Mouse (Mus musculus): Measurements from ENCODE around the gene Olfr1093. TPM values are rescaled to one million over a fixed set of nuclear protein-coding genes. Genes with fewer than 3 reads are reported as not detected.

Olfr1093 gene
- polyA plus RNA-seq (2012; rRNA removed) = not detected in 2 replicates

DNA sequence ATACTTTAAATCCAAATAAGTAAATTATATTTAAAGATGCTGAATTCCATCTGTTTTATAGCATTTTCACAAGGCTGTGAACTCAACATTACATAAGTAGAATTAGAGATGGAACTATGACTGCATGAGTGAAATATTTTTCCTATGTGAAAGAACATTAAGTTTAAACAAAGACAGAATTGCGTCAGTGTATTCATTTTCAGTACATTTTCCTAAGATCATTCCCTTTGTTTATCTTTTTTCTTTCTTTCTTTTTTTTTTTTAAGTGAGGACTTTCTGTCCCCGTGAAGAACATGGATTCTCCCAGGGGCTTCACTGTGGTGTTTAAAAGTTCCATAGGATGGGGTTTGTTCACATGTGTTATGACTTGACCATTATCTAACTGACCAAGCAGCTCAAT is at the start of gene Olfr1093:
Gene Olfr1093 (plus strand): TSS at position 301 of the 400 bp plus-strand sequence.
- 83% methylated on average over 2 of the region's 2 CpGs for WGBS
- TF ChIP-seq CTCF (IDR thresholded peaks at IDR 0.05; ENCODE audit: borderline replicate concordance, control insufficient read depth, extremely low read depth, insufficient read depth, low read length, poor library complexity) (no peak), POLR2A (IDR thresholded peaks at IDR 0.05; ENCODE audit: control insufficient read depth, extremely low read depth, insufficient read depth, low read length, poor library complexity) (no peak)
- no peak for DNase-seq
- Histone ChIP-seq H3K36me3 (ENCODE audit: control insufficient read depth, insufficient read depth, low read length) (no peaks in the 10 kb centered on the region), H3K27ac (ENCODE audit: control insufficient read depth, insufficient read depth, low read length) (no peak within 1 kb of the TSS), H3K4me3 (ENCODE audit: control insufficient read depth, insufficient read depth, low read length) (no peak within 1 kb of the TSS), H3K4me1 (replicated peaks; ENCODE audit: control insufficient read depth, insufficient read depth, low read length) (no peaks in the 10 kb centered on the region), H3K27me3 (ENCODE audit: control insufficient read depth, insufficient read depth, low read length) (no peaks in the 10 kb centered on the region)

DNA sequence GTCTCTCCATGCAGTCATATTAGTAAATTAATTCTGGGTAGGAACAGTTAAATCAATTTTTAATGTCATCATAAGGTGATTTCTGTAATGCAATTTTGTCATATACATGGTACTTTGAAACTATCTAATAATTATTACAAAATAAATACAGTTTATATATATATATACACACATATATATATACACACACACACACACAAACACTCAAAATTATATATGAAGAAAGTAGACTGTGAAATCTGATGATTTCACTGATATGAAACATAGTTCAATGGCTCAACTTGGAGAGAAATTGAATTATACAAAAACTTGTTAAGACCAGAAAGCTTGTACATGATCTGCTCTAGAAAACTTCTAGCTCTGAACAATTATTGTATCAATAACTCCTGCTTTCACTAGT is 48.7 kb upstream of the Olfr1093 start, which contains the start of gene Olfr1089:
Gene Olfr1089 (minus strand): TSS at position 101 of the 400 bp plus-strand sequence.
- no peaks in the 10 kb centered on the region for H3K36me3 ChIP-seq (ENCODE audit: control insufficient read depth, insufficient read depth, low read length)
- no peak for TF ChIP-seq CTCF (IDR thresholded peaks at IDR 0.05; ENCODE audit: borderline replicate concordance, control insufficient read depth, extremely low read depth, insufficient read depth, low read length, poor library complexity)
- H3K4me1 ChIP-seq (replicated peaks; ENCODE audit: control insufficient read depth, insufficient read depth, low read length) = no peaks in the 10 kb centered on the region
- no peak for DNase-seq
- H3K27me3 ChIP-seq (ENCODE audit: control insufficient read depth, insufficient read depth, low read length) = no peaks in the 10 kb centered on the region
- no peak within 1 kb of the TSS for H3K27ac ChIP-seq (ENCODE audit: control insufficient read depth, insufficient read depth, low read length)
- H3K4me3 ChIP-seq (ENCODE audit: control insufficient read depth, insufficient read depth, low read length) = no peak within 1 kb of the TSS

DNA sequence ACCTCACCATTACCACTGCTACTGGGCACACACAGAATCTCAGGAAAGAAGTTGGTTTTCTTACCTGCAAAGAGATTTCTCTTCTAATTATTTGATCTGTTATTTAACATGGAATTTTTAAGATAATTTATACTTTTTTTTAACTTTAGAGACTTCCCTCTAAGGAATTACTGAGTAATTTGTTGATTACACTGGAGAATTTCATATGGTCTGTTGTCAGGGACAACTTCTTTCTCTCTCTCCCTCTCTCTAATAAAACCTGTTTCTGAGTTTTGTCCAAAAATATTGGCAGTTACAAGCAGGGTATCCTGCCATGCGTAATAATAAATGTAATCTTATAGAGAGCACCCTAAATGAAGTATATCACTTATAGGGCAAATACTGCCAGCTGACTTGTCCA is 23.4 kb upstream of the Olfr1093 start, which contains the start of gene Olfr1090:
Gene Olfr1090 (minus strand): TSS at position 101 of the 400 bp plus-strand sequence.
- TF ChIP-seq CTCF (IDR thresholded peaks at IDR 0.05; ENCODE audit: borderline replicate concordance, control insufficient read depth, extremely low read depth, insufficient read depth, low read length, poor library complexity) = no peak
- TF ChIP-seq POLR2A (IDR thresholded peaks at IDR 0.05; ENCODE audit: control insufficient read depth, extremely low read depth, insufficient read depth, low read length, poor library complexity) = no peak
- Histone ChIP-seq H3K36me3 (ENCODE audit: control insufficient read depth, insufficient read depth, low read length) (no peaks in the 10 kb centered on the region), H3K27me3 (ENCODE audit: control insufficient read depth, insufficient read depth, low read length) (no peaks in the 10 kb centered on the region), H3K27ac (ENCODE audit: control insufficient read depth, insufficient read depth, low read length) (no peak within 1 kb of the TSS), H3K4me3 (ENCODE audit: control insufficient read depth, insufficient read depth, low read length) (no peak within 1 kb of the TSS), H3K4me1 (replicated peaks; ENCODE audit: control insufficient read depth, insufficient read depth, low read length) (no peaks in the 10 kb centered on the region)
- 95% methylated on average over 1 of the region's 1 CpGs for WGBS
- DNase-seq = no peak

DNA sequence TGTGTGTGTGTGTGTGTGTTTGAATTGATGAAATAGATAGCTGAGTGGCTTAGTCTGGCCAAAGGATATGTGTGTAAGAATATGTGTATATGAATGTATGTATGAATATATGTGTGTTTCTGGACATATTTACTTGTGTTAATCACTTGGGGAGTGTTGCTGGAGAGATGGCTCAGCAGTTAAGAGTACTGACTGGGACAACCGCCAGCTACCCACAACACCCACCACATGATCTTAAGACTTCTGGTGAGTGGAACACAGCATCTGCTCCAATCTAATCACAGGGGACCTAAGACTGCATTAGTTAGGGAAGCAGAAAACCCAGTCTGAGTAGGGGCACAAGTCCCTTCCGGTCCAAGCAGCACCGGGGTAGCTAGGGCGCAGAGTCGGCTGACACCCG is 21.2 kb upstream of the Olfr1093 start:
- H3K36me3 ChIP-seq (ENCODE audit: control insufficient read depth, insufficient read depth, low read length) = no peaks in the 10 kb centered on the region
- 98% methylated on average over 6 of the region's 6 CpGs for WGBS
- H3K27ac ChIP-seq (ENCODE audit: control insufficient read depth, insufficient read depth, low read length) = no peak overlapping the region
- DNase-seq = no peak
- no peak overlapping the region for H3K4me3 ChIP-seq (ENCODE audit: control insufficient read depth, insufficient read depth, low read length)
- TF ChIP-seq CTCF (IDR thresholded peaks at IDR 0.05; ENCODE audit: borderline replicate concordance, control insufficient read depth, extremely low read depth, insufficient read depth, low read length, poor library complexity) = no peak
- TF ChIP-seq POLR2A (IDR thresholded peaks at IDR 0.05; ENCODE audit: control insufficient read depth, extremely low read depth, insufficient read depth, low read length, poor library complexity) = no peak
- no peaks in the 10 kb centered on the region for H3K4me1 ChIP-seq (replicated peaks; ENCODE audit: control insufficient read depth, insufficient read depth, low read length)
- H3K27me3 ChIP-seq (ENCODE audit: control insufficient read depth, insufficient read depth, low read length) = no peaks in the 10 kb centered on the region

DNA sequence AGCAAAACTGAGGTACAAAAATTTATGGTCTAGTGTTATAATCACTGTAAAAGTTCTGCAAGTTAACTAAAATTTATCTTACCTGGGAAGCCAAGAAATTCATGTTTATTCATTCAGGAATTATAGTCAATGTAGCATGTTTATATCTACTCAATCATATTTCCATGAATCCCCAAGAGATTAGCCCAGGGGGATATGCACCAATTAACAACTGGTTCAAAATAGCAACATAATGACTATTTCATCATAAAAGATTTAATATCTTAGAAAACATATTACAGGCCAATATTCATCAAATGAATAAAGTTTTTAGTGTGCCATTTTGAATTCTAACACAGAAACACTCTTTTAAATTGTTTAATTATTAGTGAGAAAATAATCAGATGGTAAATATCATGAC is 27.6 kb downstream of the Olfr1093 start, which contains the start of gene Olfr141:
Gene Olfr141 (minus strand): TSS at position 101 of the 400 bp plus-strand sequence.
- Histone ChIP-seq H3K36me3 (ENCODE audit: control insufficient read depth, insufficient read depth, low read length) (no peaks in the 10 kb centered on the region), H3K4me3 (ENCODE audit: control insufficient read depth, insufficient read depth, low read length) (no peak within 1 kb of the TSS), H3K4me1 (replicated peaks; ENCODE audit: control insufficient read depth, insufficient read depth, low read length) (no peaks in the 10 kb centered on the region), H3K27me3 (ENCODE audit: control insufficient read depth, insufficient read depth, low read length) (no peaks in the 10 kb centered on the region), H3K27ac (ENCODE audit: control insufficient read depth, insufficient read depth, low read length) (no peak within 1 kb of the TSS)
- TF ChIP-seq CTCF (IDR thresholded peaks at IDR 0.05; ENCODE audit: borderline replicate concordance, control insufficient read depth, extremely low read depth, insufficient read depth, low read length, poor library complexity) (no peak), POLR2A (IDR thresholded peaks at IDR 0.05; ENCODE audit: control insufficient read depth, extremely low read depth, insufficient read depth, low read length, poor library complexity) (no peak)
- DNase-seq = no peak

DNA sequence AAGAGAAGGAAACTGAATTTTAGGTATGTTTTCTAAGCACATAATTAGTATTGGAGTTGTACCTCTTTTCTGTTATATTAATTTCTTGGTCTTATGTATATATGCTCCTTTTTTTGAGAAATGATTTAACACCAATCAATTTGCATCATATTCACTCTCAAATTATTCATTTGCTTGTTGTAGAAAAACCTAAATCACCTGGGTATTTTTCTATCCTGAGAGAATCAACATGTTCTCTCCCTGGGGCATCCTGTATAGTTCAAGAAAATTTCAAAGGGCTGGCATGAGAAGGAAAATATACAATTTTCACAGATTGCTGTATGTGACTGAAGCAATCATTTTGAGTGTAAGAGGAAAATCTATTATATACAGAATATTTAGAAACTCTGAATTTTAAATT is 42.1 kb downstream of the Olfr1093 start, which contains the start of gene Olfr1094:
Gene Olfr1094 (plus strand): TSS at position 301 of the 400 bp plus-strand sequence.
- H3K27ac ChIP-seq (ENCODE audit: control insufficient read depth, insufficient read depth, low read length) = no peak within 1 kb of the TSS
- DNase-seq = no peak
- H3K36me3 ChIP-seq (ENCODE audit: control insufficient read depth, insufficient read depth, low read length) = no peaks in the 10 kb centered on the region
- TF ChIP-seq POLR2A (IDR thresholded peaks at IDR 0.05; ENCODE audit: control insufficient read depth, extremely low read depth, insufficient read depth, low read length, poor library complexity) (no peak), CTCF (IDR thresholded peaks at IDR 0.05; ENCODE audit: borderline replicate concordance, control insufficient read depth, extremely low read depth, insufficient read depth, low read length, poor library complexity) (no peak)
- H3K4me3 ChIP-seq (ENCODE audit: control insufficient read depth, insufficient read depth, low read length) = no peak within 1 kb of the TSS
- H3K27me3 ChIP-seq (ENCODE audit: control insufficient read depth, insufficient read depth, low read length) = no peaks in the 10 kb centered on the region
- H3K4me1 ChIP-seq (replicated peaks; ENCODE audit: control insufficient read depth, insufficient read depth, low read length) = no peaks in the 10 kb centered on the region

Other genes starting within 250 kb of the Olfr1093 start
- not detected in 2 replicates for gene Olfr1079, start 240.0 kb upstream of the Olfr1093 start, polyA plus RNA-seq (2012; rRNA removed)
- not detected in 2 replicates for gene Olfr1080, start 224.2 kb upstream of the Olfr1093 start, polyA plus RNA-seq (2012; rRNA removed)
- gene Olfr1082, start 183.5 kb upstream of the Olfr1093 start, polyA plus RNA-seq (2012; rRNA removed) = not detected in 2 replicates
- not detected in 2 replicates for gene Olfr1084, start 142.8 kb upstream of the Olfr1093 start, polyA plus RNA-seq (2012; rRNA removed)
- gene Olfr1085, start 120.5 kb upstream of the Olfr1093 start, polyA plus RNA-seq (2012; rRNA removed) = not detected in 2 replicates
- gene Olfr1086, start 102.4 kb upstream of the Olfr1093 start, polyA plus RNA-seq (2012; rRNA removed) = not detected in 2 replicates
- not detected in 2 replicates for gene Olfr1087, start 84.1 kb upstream of the Olfr1093 start, polyA plus RNA-seq (2012; rRNA removed)
- gene Olfr1089, start 48.8 kb upstream of the Olfr1093 start, polyA plus RNA-seq (2012; rRNA removed) = not detected in 2 replicates
- gene Olfr1090, start 23.5 kb upstream of the Olfr1093 start, polyA plus RNA-seq (2012; rRNA removed) = not detected in 2 replicates
- gene Olfr141, start 27.5 kb downstream of the Olfr1093 start, polyA plus RNA-seq (2012; rRNA removed) = not detected in 2 replicates
- gene Olfr1094, start 42.2 kb downstream of the Olfr1093 start, polyA plus RNA-seq (2012; rRNA removed) = not detected in 2 replicates
- gene Olfr1095, start 69.2 kb downstream of the Olfr1093 start, polyA plus RNA-seq (2012; rRNA removed) = not detected in 2 replicates
- gene Gm13723, start 92.3 kb downstream of the Olfr1093 start, polyA plus RNA-seq (2012; rRNA removed) = not detected in 2 replicates
- not detected in 2 replicates for gene Olfr1097, start 109.7 kb downstream of the Olfr1093 start, polyA plus RNA-seq (2012; rRNA removed)
- not detected in 2 replicates for gene Olfr1098, start 142.1 kb downstream of the Olfr1093 start, polyA plus RNA-seq (2012; rRNA removed)
- not detected in 2 replicates for gene Olfr1099, start 178.2 kb downstream of the Olfr1093 start, polyA plus RNA-seq (2012; rRNA removed)
- gene Olfr1100, start 197.5 kb downstream of the Olfr1093 start, polyA plus RNA-seq (2012; rRNA removed) = not detected in 2 replicates
- not detected in 2 replicates for gene Olfr1101, start 208.7 kb downstream of the Olfr1093 start, polyA plus RNA-seq (2012; rRNA removed)
- gene Olfr1102, start 215.9 kb downstream of the Olfr1093 start, polyA plus RNA-seq (2012; rRNA removed) = not detected in 2 replicates
- not detected in 2 replicates for gene Olfr1104, start 244.6 kb downstream of the Olfr1093 start, polyA plus RNA-seq (2012; rRNA removed)

Measured in thymus, adult 2 months (tissue).